Mouse (Mus musculus) spleen, adult 12 weeks (tissue): ENCODE data around the gene Gtf2h4.
A peak's percentile ranks its signal among the peaks of the same experiment; 100 is the strongest.

ENCODE experiments used
- DNase-seq: peaks from one replicate; pipeline ENCODE4 v3.0.0; 2022; ENCODE audit warnings: low spot score

Gtf2h4 gene

GRCm38 (mm10) chr17:35697429-35697758 is 23.9 kb upstream of the Gtf2h4 start:
- no peak for DNase-seq

DNA sequence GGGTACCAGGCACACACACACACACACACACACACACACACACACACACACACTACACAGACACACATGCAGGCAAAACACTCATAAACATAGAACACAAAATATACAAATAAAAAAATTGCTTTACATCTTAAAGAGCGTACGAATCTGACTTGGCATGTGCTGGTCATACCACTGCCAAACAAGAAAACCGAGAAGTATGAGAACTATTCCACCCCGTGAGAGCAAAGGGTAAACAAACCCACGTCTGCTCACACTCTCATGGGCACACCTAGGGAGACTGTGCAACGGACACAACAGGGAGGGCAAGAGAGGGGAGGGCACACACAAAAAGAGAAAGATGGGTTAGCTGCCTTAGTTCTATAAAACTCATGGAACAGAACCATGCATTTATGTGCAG is 23.2 kb upstream of the Gtf2h4 start:
- DNase-seq, result no peak

GRCm38 (mm10) chr17:35695289-35695688 is 21.8 kb upstream of the Gtf2h4 start:
- DNase-seq, result no peak

DNA sequence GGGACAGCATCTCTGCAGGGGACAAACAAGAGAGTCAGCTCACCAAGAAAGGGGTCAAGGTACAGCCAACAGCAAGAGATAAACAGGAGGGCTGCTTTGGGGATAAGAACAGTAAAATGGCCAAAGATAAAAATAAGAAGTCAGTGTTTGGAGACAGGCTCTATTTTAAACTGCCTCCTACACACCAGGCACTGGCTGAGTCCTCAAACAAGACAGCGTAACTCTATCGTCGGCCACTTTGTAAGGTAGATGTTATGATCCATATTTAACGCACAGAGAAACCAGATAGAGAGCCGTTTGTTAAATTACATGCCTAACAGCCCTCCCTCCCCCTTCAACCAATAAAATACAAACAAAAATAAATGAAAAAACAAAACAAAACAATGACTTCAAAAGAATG is 20.4 kb upstream of the Gtf2h4 start:
- DNase-seq, result no peak

- no peak for DNase-seq
These were observed 18.8 kb upstream of the Gtf2h4 start for GRCm38 (mm10) chr17:35692368-35692767.

GRCm38 (mm10) chr17:35691811-35692210 is 18.3 kb upstream of the Gtf2h4 start:
- no peak for DNase-seq

DNA sequence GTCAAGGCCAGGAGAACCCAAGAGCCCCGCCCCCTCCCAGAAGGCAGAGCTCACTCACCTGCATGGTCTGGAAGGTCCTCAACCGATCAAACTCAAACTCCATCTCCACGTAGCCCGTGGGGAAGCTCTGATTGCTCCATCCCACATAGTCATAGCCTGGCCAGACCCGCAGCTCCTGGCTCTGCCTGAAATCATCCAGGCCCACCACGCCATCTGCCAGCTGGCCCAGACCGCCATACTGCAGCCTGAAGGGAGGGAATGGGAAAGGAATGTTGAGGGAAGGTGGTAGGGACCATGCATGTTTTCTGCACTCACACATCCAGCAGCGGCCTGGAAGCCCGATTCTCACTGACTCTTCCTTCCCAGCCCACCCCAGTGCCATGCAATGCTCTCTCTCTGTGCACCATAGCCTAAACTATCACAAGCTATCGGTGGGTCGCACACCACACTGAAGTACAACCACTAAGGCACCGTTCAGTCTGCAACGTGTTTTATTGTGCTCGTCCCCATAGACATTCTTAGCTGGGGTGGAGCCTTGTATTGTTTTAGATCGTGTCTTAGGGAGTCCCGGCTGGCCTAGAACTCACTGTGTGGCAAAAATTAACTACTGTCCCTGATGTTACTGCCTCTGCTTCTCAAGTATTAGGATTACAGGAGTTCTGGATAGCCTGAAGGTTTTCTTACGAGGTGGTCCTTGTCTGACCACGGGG is 16.6 kb upstream of the Gtf2h4 start:
- DNase-seq, result no peak

DNA sequence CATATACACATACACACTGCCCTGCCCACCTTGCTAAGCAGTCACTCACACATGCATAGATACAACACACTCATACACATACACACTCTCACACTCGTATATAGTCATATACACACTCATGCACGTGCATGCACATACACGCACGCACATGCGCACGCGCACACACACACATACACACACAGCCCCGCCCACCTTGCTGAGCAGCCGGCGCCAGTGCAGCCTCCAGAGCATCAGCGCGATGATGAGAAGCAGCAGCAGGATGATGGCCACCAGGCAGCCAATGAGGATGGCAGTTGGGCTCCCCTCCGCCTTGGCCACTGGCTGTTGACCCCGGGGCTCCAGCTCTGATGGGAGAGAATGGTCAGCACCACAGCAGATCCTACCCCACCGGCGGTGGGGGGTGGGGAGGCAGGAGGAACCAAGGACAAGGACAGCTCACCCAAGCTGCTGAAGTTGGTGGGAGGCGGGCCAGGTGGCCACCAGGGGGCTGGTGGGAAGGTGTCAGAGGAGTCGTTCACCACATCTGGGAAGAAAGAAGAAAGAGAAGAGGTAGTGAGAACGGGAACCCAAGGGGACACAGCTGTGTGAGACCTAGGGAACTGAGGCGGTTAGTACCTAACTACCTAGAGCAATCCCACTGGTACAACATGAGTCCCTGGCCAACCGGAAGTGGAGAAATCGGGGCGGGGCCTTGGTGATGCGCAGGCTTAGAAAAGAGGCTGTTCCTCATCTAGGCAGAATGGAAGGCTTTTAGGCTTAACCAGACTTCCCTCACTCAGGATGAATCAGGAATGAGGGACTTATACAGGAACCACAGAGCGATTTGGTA is 15.0 kb upstream of the Gtf2h4 start:
- DNase-seq, result no peak

GRCm38 (mm10) chr17:35685061-35685460 is 11.5 kb upstream of the Gtf2h4 start:
- no peak for DNase-seq

GRCm38 (mm10) chr17:35681986-35682385 is 8.4 kb upstream of the Gtf2h4 start:
- DNase-seq, result no peak

DNA sequence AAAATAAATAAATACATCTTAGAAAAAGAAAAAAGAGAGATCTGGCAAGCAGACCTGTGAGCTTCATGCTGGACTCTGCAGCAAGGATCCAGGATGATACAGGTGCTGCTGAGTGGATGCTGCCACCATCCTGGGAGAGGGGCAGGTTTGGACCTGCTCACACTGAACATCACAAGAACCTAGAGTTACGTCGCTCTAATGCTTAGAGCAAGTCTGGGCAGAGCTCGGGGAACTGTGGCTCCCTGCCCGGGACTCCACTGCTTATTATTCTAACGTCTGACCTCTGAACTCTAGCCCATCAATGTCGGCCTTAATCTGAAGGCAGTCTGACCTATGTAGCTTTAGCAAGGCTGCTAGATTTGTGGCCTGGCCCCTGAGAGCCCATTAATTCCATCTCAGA is 7.1 kb upstream of the Gtf2h4 start:
- no peak for DNase-seq

GRCm38 (mm10) chr17:35672527-35672926 is 1.0 kb downstream of the Gtf2h4 start:
- no peak for DNase-seq

DNA sequence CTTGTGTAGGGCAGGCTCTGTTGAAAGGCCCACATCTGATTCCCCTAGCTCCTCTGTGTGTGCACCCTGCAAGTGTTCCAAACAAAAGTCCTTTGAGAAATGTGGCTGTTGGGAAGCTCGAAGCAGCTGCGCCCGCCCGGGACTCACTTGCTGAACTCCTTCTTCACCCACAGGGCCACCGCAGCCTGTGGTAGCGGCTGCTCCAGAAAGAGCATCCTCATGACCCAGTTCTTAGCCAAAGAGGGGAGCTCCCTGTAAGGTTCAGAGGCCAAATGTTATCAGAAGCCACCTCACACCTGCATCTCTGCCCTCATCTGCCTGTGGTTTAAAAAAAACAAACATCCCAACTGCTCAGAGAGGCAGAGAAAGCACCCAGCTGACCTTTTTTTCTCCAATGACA is 1.7 kb downstream of the Gtf2h4 start:
- DNase-seq, result no peak

DNA sequence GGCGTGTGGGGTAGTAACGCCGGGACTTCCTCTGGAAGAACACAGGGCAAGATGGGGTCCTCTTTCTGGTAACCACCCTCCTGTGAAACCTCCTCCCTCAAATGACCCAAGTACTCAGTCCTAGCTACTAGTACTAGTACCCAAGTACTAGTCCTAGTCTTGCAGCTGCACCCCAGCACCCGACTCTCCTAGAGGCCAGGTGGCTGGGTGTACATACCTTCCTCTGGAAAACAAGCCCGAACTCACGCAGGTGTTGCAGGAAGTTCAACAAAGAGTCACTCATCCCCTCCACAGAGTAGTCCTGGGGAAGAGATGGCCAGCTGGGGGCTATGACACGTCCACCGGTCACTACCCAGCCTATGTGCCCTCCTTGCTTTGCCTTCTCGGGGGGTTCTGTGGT is 3.8 kb downstream of the Gtf2h4 start:
- no peak for DNase-seq

DNA sequence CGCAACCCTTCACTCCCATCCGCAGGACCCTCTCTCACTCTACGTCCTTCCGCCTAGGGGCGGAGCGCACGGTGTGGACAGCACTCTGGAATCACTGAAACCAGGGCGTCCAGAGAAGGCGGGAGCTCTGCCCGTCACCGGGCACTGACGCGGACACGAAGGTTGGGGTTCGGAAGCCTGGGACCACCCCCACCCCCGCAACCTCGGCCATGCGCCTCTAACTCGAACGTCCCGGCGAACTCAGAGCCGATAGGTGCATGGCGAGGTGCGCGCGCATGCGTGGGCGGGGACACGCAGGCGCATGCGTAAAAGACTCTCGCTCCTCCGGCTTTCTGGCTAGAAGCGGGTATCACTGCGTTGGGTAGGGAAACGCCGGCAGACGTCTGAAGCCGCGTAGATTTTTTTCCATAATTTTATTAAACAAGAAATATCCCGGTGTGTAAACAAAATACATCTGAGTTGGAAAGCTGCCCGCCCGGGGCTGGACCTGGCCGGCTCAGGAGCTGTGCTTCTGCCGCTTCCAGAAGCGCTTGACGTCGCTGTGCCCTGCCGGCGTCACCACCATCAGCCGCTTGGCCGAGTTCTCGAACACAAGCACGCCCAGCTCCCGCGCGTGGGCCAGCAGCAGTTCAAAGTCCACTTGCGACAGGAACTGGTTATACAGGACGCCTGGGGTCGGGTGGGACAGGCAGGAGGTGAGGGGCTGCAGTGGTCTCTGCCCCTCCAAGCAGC is 6.0 kb downstream of the Gtf2h4 start, which contains the start of gene Vars2:
TSS of gene Vars2 (minus strand) at position 259 of the 732 bp plus-strand sequence.
- DNase-seq, result peak; percentile 92

- no peak for DNase-seq
These were observed 6.7 kb downstream of the Gtf2h4 start for GRCm38 (mm10) chr17:35666851-35667256.

GRCm38 (mm10) chr17:35665957-35666515 is 7.5 kb downstream of the Gtf2h4 start:
- DNase-seq, result no peak

- DNase-seq, result no peak
These were observed 20.5 kb downstream of the Gtf2h4 start for GRCm38 (mm10) chr17:35653086-35653485.

DNA sequence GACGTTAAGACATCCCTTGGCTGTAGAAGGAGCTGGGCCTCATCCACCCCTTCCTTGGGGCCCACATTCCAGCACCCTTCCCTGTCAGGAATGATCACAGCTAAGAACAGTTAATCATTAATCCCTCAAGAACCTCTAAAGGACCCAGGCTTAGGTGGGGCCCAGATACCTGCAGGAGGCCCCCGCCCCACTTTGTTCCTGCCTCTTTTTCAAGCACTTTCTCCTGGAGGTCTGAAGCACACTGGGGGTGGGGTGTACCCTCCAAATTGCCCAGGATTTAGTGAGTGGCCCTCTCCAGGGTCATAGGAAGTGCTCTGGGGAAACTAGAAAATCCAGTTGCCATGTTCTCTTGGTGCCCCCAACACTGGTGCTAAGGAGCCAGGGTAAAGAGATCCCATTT is 24.1 kb downstream of the Gtf2h4 start:
- DNase-seq, result no peak

- no peak for DNase-seq
These were observed 29.8 kb downstream of the Gtf2h4 start, which contains the start of gene Mucl3 for GRCm38 (mm10) chr17:35643609-35644236. TSS of gene Mucl3 (minus strand) at chr17:35643695.

DNA sequence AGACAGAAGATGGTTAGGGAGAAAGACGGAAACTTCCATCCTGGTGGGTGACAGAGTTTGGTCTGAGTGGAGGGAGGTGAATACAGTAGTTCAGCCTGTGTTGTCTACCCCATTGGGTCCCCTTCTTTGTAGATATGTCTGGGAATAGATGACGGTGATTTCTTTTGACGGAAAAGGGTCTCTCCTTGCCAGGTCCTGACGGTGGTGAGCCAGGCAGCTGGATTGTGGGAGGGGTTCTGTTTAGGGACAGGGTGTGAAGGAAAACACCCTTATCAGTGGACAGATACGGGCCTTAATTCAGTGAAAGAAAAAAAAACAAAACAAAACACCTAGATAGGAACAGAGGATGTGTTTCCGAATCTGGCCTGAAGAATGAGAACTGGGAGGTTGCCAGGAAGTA is 34.2 kb downstream of the Gtf2h4 start:
- no peak for DNase-seq
